In the genomic region with DNA sequence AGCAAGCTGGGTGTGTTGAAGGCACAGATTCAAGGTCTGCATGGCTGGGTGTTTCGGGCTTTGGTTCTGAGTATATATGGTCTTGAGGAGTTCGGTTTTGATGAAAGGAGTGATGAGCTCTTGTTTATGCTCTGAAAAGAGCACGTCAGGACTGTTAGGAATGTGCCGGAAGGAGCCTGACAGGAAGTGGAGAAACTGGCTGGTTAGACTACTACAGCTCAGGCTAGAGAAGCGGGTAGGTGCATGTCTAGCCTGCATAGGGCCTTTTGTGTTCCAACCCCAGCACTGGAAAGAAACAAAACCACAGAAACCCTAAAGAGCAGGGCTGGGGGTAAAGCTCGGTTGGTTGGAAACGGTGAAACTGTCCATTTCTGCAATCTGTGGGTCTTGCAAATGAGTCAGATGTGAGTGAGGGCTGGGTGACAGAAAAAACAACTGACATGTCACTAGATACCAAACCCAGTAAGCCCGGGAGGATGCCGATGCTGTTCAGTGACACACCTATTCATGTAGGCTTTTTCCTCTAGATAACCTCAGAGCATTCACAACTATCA, we compare ENCODE assay signal across 24 mouse cellular contexts.
A peak's percentile ranks its signal among the peaks of the same experiment; 100 is the strongest.
DNase-seq lines count a peak whose midpoint lies in the region; ATAC-seq and TF ChIP-seq lines count a peak whose summit lies in the region.
"Had no signal": no experiment of that assay in that cellular context is flagged by ENCODE, and none has a peak within 500 bp of the region (broad histone marks: within the 10 kb centered on the region; RNA-seq: fewer than 3 reads in every experiment).

No protein-coding gene starts in this region.

- H3K4me2 ChIP-seq in lung, embryonic 14.5 days: no peak overlapping the region
- H3K4me2 ChIP-seq: embryonic facial prominence, embryonic 12.5 days; forebrain, embryonic 13.5 days; limb, embryonic 12.5 days; liver, embryonic 12.5 days; lung, embryonic 15.5 days; midbrain, embryonic 13.5 days had no signal

- no peaks in the 10 kb centered on the region for H3K27me3 ChIP-seq in lung, embryonic 14.5 days (ENCODE audit: insufficient read depth, low read length)
- no peaks in the 10 kb centered on the region for H3K27me3 ChIP-seq in thymus, adult 2 months (ENCODE audit: control insufficient read depth, insufficient read depth, low read length)
- no peaks in the 10 kb centered on the region for H3K27me3 ChIP-seq in hindbrain, embryonic 10.5 days (ENCODE audit: insufficient read depth, poor library complexity, severe bottlenecking)
- H3K27me3 ChIP-seq: embryonic facial prominence, embryonic 12.5 days; forebrain, embryonic 13.5 days; limb, embryonic 12.5 days; liver, embryonic 12.5 days; lung, embryonic 15.5 days; midbrain, embryonic 13.5 days; Patski had no signal

- no peak overlapping the region for H3K27ac ChIP-seq in lung, embryonic 14.5 days (ENCODE audit: low read depth)
- H3K27ac ChIP-seq in thymus, adult 2 months (ENCODE audit: control insufficient read depth, insufficient read depth, low read length): peak overlapping the region; percentile 59; the same call in 1 of the 2 replicates
- H3K27ac ChIP-seq in hindbrain, embryonic 10.5 days: no peak overlapping the region
- H3K27ac ChIP-seq: embryonic facial prominence, embryonic 12.5 days; forebrain, embryonic 13.5 days; limb, embryonic 12.5 days; liver, embryonic 12.5 days; lung, embryonic 15.5 days; midbrain, embryonic 13.5 days had no signal

- no peak overlapping the region for H3K4me3 ChIP-seq in lung, embryonic 14.5 days (ENCODE audit: low read depth, low read length)
- H3K4me3 ChIP-seq in lung, adult 2 months (replicated peaks; ENCODE audit: extremely low read depth, low read depth, low read length): no peak overlapping the region
- no peak overlapping the region for H3K4me3 ChIP-seq in thymus, adult 2 months (ENCODE audit: control insufficient read depth, insufficient read depth, low read length)
- H3K4me3 ChIP-seq in hindbrain, embryonic 10.5 days: no peak overlapping the region
- H3K4me3 ChIP-seq: embryonic facial prominence, embryonic 12.5 days; erythroblast, embryonic 14.5 days; forebrain, embryonic 13.5 days; limb, embryonic 12.5 days; liver, embryonic 12.5 days; lung, embryonic 15.5 days; midbrain, embryonic 13.5 days had no signal

- WGBS in lung, embryonic 14.5 days: 55% methylated on average over 9 of the region's 9 CpGs
- 46% methylated on average over 9 of the region's 9 CpGs for WGBS in lung, adult 2 months
- 11% methylated on average over 9 of the region's 9 CpGs for WGBS in thymus, adult 2 months
- WGBS in hindbrain, embryonic 10.5 days: 85% methylated on average over 9 of the region's 9 CpGs

- no peaks in the 10 kb centered on the region for H3K36me3 ChIP-seq in lung, embryonic 14.5 days (ENCODE audit: insufficient read depth)
- no peaks in the 10 kb centered on the region for H3K36me3 ChIP-seq in thymus, adult 2 months (ENCODE audit: control insufficient read depth, insufficient read depth, low read length)
- no peaks in the 10 kb centered on the region for H3K36me3 ChIP-seq in hindbrain, embryonic 10.5 days
- H3K36me3 ChIP-seq: embryonic facial prominence, embryonic 12.5 days; limb, embryonic 12.5 days; liver, embryonic 12.5 days; lung, embryonic 15.5 days; midbrain, embryonic 13.5 days had no signal

- no peaks in the 10 kb centered on the region for H3K9me3 ChIP-seq in lung, embryonic 14.5 days (ENCODE audit: low read depth, low read length)
- H3K9me3 ChIP-seq in hindbrain, embryonic 10.5 days: no peaks in the 10 kb centered on the region
- H3K9me3 ChIP-seq: embryonic facial prominence, embryonic 12.5 days; forebrain, embryonic 13.5 days; limb, embryonic 12.5 days; liver, embryonic 12.5 days; lung, embryonic 15.5 days; midbrain, embryonic 13.5 days had no signal

- peak; percentile 13 for DNase-seq in lung, embryonic 14.5 days
- no peak for DNase-seq in lung, adult 2 months
- peak; percentile 47 for DNase-seq in thymus, adult 2 months
- DNase-seq in gastrocnemius, adult 8-10 months (ENCODE audit: low spot score in 2 of 2): no peak
- DNase-seq in cerebellum, adult 11-12 months: no peak
- DNase-seq in hindbrain, embryonic 10.5 days (ENCODE audit: low spot score): no peak
- DNase-seq: adrenal gland, postnatal 14 days; cerebellum, adult 8-10 months; gastrocnemius, postnatal 25 days; kidney, adult 8-10 months; kidney, postnatal 14 days; lung, postnatal 4 days; right cerebral cortex, postnatal 14 days; spleen, adult 18-20 months had no signal

- no peak for TF ChIP-seq POLR2A in lung, adult 2 months (IDR thresholded peaks at IDR 0.05; ENCODE audit: borderline replicate concordance, extremely low read depth, low read depth, low read length)
- TF ChIP-seq POLR2A in thymus, adult 2 months (IDR thresholded peaks at IDR 0.05; ENCODE audit: control insufficient read depth, extremely low read depth, insufficient read depth, low read length, poor library complexity): no peak

- no peaks in the 10 kb centered on the region for H3K4me1 ChIP-seq in lung, embryonic 14.5 days (ENCODE audit: insufficient read depth)
- 0 out of 2 replicates have a peak, but pooled peaks cover 1% of the 10 kb centered on the region for H3K4me1 ChIP-seq in lung, adult 2 months (ENCODE audit: control insufficient read depth, insufficient read depth, low read length)
- H3K4me1 ChIP-seq in thymus, adult 2 months (replicated peaks; ENCODE audit: control insufficient read depth, insufficient read depth, low read length): peaks cover 17% of the 10 kb centered on the region
- peaks cover 8% of the 10 kb centered on the region for H3K4me1 ChIP-seq in hindbrain, embryonic 10.5 days (replicated peaks)

- no peak for ATAC-seq in lung, embryonic 14.5 days (ENCODE audit: insufficient read depth)
- peak; percentile 83 for ATAC-seq in granulocyte monocyte progenitor cell, adult 5-6 weeks (replicated peaks; ENCODE audit: poor library complexity, severe bottlenecking)
- no peak for ATAC-seq in megakaryocyte-erythroid progenitor cell, adult 5-6 weeks (replicated peaks; ENCODE audit: low FRiP score, low TSS enrichment, poor library complexity, severe bottlenecking)
- ATAC-seq: forebrain, embryonic 13.5 days; liver, embryonic 12.5 days; midbrain, embryonic 13.5 days; Patski had no signal

- H3K9ac ChIP-seq in lung, embryonic 14.5 days: no peak overlapping the region
- H3K9ac ChIP-seq: embryonic facial prominence, embryonic 12.5 days; forebrain, embryonic 13.5 days; limb, embryonic 12.5 days; liver, embryonic 12.5 days; lung, embryonic 15.5 days; midbrain, embryonic 13.5 days had no signal

- TF ChIP-seq CTCF in lung, embryonic 14.5 days (IDR thresholded peaks at IDR 0.05; ENCODE audit: low read depth): no peak
- TF ChIP-seq CTCF in lung, adult 2 months (IDR thresholded peaks at IDR 0.05; ENCODE audit: insufficient read depth, low read length): no peak
- TF ChIP-seq CTCF in thymus, adult 2 months (IDR thresholded peaks at IDR 0.05; ENCODE audit: borderline replicate concordance, control insufficient read depth, extremely low read depth, insufficient read depth, low read length, poor library complexity): no peak

Comparison
In these comparisons a context has a peak if more than half of its experiments do, and no peak if none do; other contexts are left out.
1. DNase-seq: peak in lung, embryonic 14.5 days (single experiment) and thymus, adult 2 months (single experiment); none in lung, adult 2 months (single experiment), gastrocnemius, adult 8-10 months (0 of 2), cerebellum, adult 11-12 months (single experiment) and hindbrain, embryonic 10.5 days (single experiment).